Mouse (Mus musculus) limb, embryonic 14.5 days (tissue): ENCODE measurements around the gene Ntrk1. TPM values are rescaled to one million over a fixed set of nuclear protein-coding genes. Genes with fewer than 3 reads are reported as not detected.
A peak's percentile ranks its signal among the peaks of the same experiment; 100 is the strongest.

Experiments
- ATAC-seq: fragments of 200-750 bp; cut with Nextera tagmentation; 2 replicates; pipeline ENCODE4 v1.8.0; 2017; ENCODE audit warnings: low read depth, moderate number of reproducible peaks, moderate TSS enrichment; ENCODE audit not compliant: low FRiP score
- DNase-seq: peaks from one replicate; pipeline ENCODE4 v3.0.0-alpha.2; 2015; ENCODE audit warnings: low spot score
- H3K27ac ChIP-seq: fragments of 300-500 bp; sonication (generic); replicated peaks from 2 replicates; pipeline ENCODE4 v1.5.1; 2014; ENCODE audit warnings: low read depth, mild to moderate bottlenecking, low read length, moderate library complexity, mixed read lengths
- H3K27me3 ChIP-seq: fragments of 300-500 bp; sonication (generic); 2 replicates; pipeline ENCODE4 v1.6.1; 2014; ENCODE audit warnings: low read length, mixed read lengths; ENCODE audit not compliant: control insufficient read depth, insufficient read depth
- H3K36me3 ChIP-seq: fragments of 300-500 bp; sonication (generic); 2 replicates; pipeline ENCODE4 v1.6.1; 2014; ENCODE audit warnings: mild to moderate bottlenecking, low read length, moderate library complexity, mixed read lengths; ENCODE audit not compliant: control insufficient read depth, insufficient read depth
- H3K4me1 ChIP-seq: fragments of 300-500 bp; sonication (generic); 2 replicates; pipeline ENCODE4 v1.6.1; 2014; ENCODE audit warnings: antibody characterized with exemption, low read length, mixed read lengths; ENCODE audit not compliant: control insufficient read depth, insufficient read depth
- H3K4me2 ChIP-seq: fragments of 300-500 bp; sonication (generic); replicated peaks from 2 replicates; pipeline ENCODE4 v1.6.1; 2014; ENCODE audit warnings: low read depth, mild to moderate bottlenecking, low read length, moderate library complexity; ENCODE audit not compliant: severe bottlenecking
- H3K4me3 ChIP-seq: fragments of 300-500 bp; sonication (generic); replicated peaks from 2 replicates; pipeline ENCODE4 v1.5.1; 2014; ENCODE audit warnings: low read length
- H3K9ac ChIP-seq: fragments of 300-500 bp; sonication (generic); 2 replicates; pipeline ENCODE4 v1.6.1; 2014; ENCODE audit warnings: mild to moderate bottlenecking, low read depth, low read length, moderate library complexity; ENCODE audit not compliant: severe bottlenecking
- H3K9me3 ChIP-seq: fragments of 300-500 bp; sonication (generic); 2 replicates; pipeline ENCODE4 v1.6.1; 2016; ENCODE audit warnings: low read length; ENCODE audit not compliant: control insufficient read depth
- POLR2A ChIP-seq: fragments of 200-500 bp; IDR thresholded peaks from 2 replicates; pipeline ENCODE4 v1.8.0; 2012; ENCODE audit warnings: inconsistent platforms, mild to moderate bottlenecking, moderate library complexity, borderline replicate concordance; ENCODE audit not compliant: insufficient read depth, insufficient read length; ENCODE audit errors: extremely low read depth
- WGBS: fragments of 180-500 bp; shearing (Covaris S2); extraction: QIAGEN DNeasy Blood & Tissue Kit; methylation state at CpG from one replicate; pipeline ENCODE4 v1.1.7; 2014; 5-methylcytosine and 5-hydroxymethylcytosine counted together
- polyA plus RNA-seq, 2 experiments: library from polyadenylated mRNA; depleted of rRNA in 1 of 2; stranded (reverse) in 1 of 2; unstranded in 1 of 2; fragments of >200 nt; fragmentation: Nextera tagmentation in 1 of 2; extraction: Ambion mirVana in 1 of 2; gene quantifications; 2 replicates each; pipeline versions ENCODE4 v1.2.1 to v1.2.3; 2012 to 2014

The Ntrk1 gene
- polyA plus RNA-seq, 2 experiments, result 2.1 to 2.7 TPM

GRCm38 (mm10) chr3:87745036-87745659, 49.8 kb downstream of the Ntrk1 start:
- H3K9me3 ChIP-seq, result no peaks in the 10 kb centered on the region
- peak overlapping the region; percentile 45; the same call in 1 of the 2 replicates for H3K9ac ChIP-seq
- WGBS, result 27% methylated on average over 17 of the region's 18 CpGs
- H3K36me3 ChIP-seq, result peaks cover 11% of the 10 kb centered on the region; the same call in 1 of the 2 replicates
- no peaks in the 10 kb centered on the region for H3K27me3 ChIP-seq
- DNase-seq (no peak), ATAC-seq (no peak)
- no peak for TF ChIP-seq POLR2A
- H3K4me3 ChIP-seq, result 0 out of 2 replicates have a peak overlapping the region, but pooled peaks have one; percentile 8
- H3K27ac ChIP-seq, result no peak overlapping the region
- H3K4me2 ChIP-seq, result peak overlapping the region; percentile 37
- 0 out of 2 replicates have a peak, but pooled peaks cover 10% of the 10 kb centered on the region for H3K4me1 ChIP-seq

- 88% methylated on average over 4 of the region's 4 CpGs for WGBS
- no peak overlapping the region for H3K9ac ChIP-seq
- no peaks in the 10 kb centered on the region for H3K9me3 ChIP-seq
- no peak for DNase-seq
- 0 out of 2 replicates have a peak, but pooled peaks cover 6% of the 10 kb centered on the region for H3K36me3 ChIP-seq
- H3K4me1 ChIP-seq, result 0 out of 2 replicates have a peak, but pooled peaks cover 10% of the 10 kb centered on the region
- no peak overlapping the region for H3K4me3 ChIP-seq
- no peak for TF ChIP-seq POLR2A
- no peaks in the 10 kb centered on the region for H3K27me3 ChIP-seq
- ATAC-seq, result no peak
- H3K4me2 ChIP-seq, result no peak overlapping the region
- H3K27ac ChIP-seq, result no peak overlapping the region
Observed at GRCm38 (mm10) chr3:87743927-87744326, 51.0 kb downstream of the Ntrk1 start.

GRCm38 (mm10) chr3:87742735-87743134, 52.2 kb downstream of the Ntrk1 start:
- no peak for TF ChIP-seq POLR2A

GRCm38 (mm10) chr3:87742013-87742412, 52.9 kb downstream of the Ntrk1 start:
- no peak for ATAC-seq
- WGBS, result 76% methylated on average over 3 of the region's 3 CpGs
- TF ChIP-seq POLR2A, result no peak

More at GRCm38 (mm10) chr3:87742735-87743134, 52.2 kb downstream of the Ntrk1 start:
- 86% methylated on average over 16 of the region's 16 CpGs for WGBS
- Histone ChIP-seq H3K9ac (no peak overlapping the region), H3K27ac (no peak overlapping the region), H3K9me3 (no peaks in the 10 kb centered on the region), H3K4me1 (0 out of 2 replicates have a peak, but pooled peaks cover 10% of the 10 kb centered on the region), H3K4me2 (no peak overlapping the region), H3K4me3 (no peak overlapping the region), H3K27me3 (no peaks in the 10 kb centered on the region), H3K36me3 (peaks cover 17% of the 10 kb centered on the region)
- ATAC-seq, result no peak
- no peak for DNase-seq

GRCm38 (mm10) chr3:87738906-87739305, 56.1 kb downstream of the Ntrk1 start:
- no peak for TF ChIP-seq POLR2A
- 86% methylated on average over 5 of the region's 5 CpGs for WGBS
- H3K9me3 ChIP-seq, result no peaks in the 10 kb centered on the region
- H3K27ac ChIP-seq, result no peak overlapping the region
- no peak overlapping the region for H3K4me2 ChIP-seq
- no peak for ATAC-seq
- H3K9ac ChIP-seq, result no peak overlapping the region
- no peaks in the 10 kb centered on the region for H3K27me3 ChIP-seq
- no peaks in the 10 kb centered on the region for H3K4me1 ChIP-seq
- H3K4me3 ChIP-seq, result no peak overlapping the region
- DNase-seq, result no peak
- peaks cover 53% of the 10 kb centered on the region for H3K36me3 ChIP-seq

More at GRCm38 (mm10) chr3:87742013-87742412, 52.9 kb downstream of the Ntrk1 start:
- Histone ChIP-seq H3K9me3 (no peaks in the 10 kb centered on the region), H3K27me3 (no peaks in the 10 kb centered on the region), H3K4me3 (no peak overlapping the region), H3K36me3 (peaks cover 23% of the 10 kb centered on the region), H3K4me2 (no peak overlapping the region), H3K27ac (no peak overlapping the region), H3K4me1 (0 out of 2 replicates have a peak, but pooled peaks cover 10% of the 10 kb centered on the region), H3K9ac (no peak overlapping the region)
- no peak for DNase-seq
